Mouse (Mus musculus) spleen, adult 2 months (tissue): ENCODE results near the gene Aldh1l1.

Experiments used
- CTCF ChIP-seq: fragments of 200-500 bp; IDR thresholded peaks from 2 replicates; pipeline ENCODE4 v1.5.1; 2011; ENCODE audit warnings: mild to moderate bottlenecking, inconsistent platforms; ENCODE audit not compliant: insufficient read depth, insufficient read length, insufficient replicate concordance; ENCODE audit errors: extremely low read depth
- POLR2A ChIP-seq: fragments of 200-500 bp; IDR thresholded peaks from 2 replicates; pipeline ENCODE4 v1.6.1; 2011; ENCODE audit warnings: low read depth, low read length, inconsistent platforms

DNA sequence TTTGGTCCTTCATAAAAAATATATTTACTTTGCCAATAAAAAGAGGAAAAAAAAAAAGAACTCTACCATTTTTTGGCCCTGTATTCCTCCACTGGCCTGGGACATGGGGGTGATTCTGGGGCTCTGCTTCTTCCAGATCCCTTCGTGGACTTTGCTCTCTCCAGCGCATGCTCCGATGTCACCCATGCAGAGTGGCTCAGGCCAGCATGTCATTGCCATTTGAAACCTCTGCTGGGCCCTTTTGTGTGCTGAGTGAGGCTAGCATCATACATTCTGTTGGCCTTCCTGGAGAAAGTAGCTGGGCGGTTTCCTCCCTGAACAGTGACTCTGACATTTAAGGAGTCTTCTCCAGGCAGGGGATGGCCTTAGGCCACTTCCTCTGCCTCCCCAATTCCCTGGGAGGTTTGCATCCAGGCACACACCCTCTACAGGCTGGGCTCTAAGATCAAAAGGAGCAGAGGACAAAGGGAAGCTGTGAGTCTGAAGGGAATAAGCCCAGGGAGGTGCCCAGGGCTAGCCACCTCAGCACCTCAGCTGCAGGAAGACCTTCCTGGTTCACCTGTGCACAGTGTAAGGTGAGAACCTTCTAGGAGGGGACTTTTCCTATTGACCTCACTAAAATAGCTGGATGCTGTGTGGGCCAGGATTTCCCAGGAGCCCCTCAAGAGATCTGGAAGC lies 10.9 kb upstream of the Aldh1l1 start:
- TF ChIP-seq CTCF, result no peak
- TF ChIP-seq POLR2A, result no peak
